Mouse (Mus musculus): ENCODE measurements around the gene Ccdc13. TPM values are rescaled to one million over a fixed set of nuclear protein-coding genes. Genes with fewer than 3 reads are reported as not detected.

The Ccdc13 gene
- total and polyA plus RNA-seq, 3 experiments: 0.25 TPM; not detected in 2

DNA sequence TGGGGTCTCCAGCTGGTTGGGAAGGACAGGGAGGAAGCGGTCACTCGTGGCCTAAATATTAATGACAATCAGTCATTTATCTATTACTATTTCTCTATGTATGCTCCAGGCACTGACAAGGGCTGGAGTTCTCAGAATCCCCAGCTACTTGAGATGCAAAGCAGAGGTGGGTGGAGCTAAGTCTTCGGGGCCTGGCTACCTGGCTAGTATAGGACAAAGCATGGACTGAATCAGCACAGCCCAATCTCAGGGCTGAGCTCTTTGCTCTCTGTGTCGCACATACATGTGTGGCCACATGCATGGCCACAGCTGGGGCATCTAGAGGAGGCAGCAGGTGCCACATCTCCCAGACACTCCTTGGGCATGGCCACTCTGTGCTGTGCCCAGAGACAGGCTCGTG, 18.5 kb downstream of the Ccdc13 start:
- DNase-seq (ENCODE audit: extremely low read depth): no peak
- peaks cover 64% of the 10 kb centered on the region for H3K27me3 ChIP-seq (replicated peaks)
- H3K36me3 ChIP-seq (replicated peaks in 1 of 2; ENCODE audit: control insufficient read depth in 1 of 2, insufficient read depth in 1 of 2, low read length in 1 of 2): no peaks in the 10 kb centered on the region
- no peak overlapping the region for H3K4me3 ChIP-seq (replicated peaks in 1 of 3; ENCODE audit: low read depth in 2 of 3, low read length in 2 of 3, poor library complexity in 1 of 3)
- H3K27ac ChIP-seq (ENCODE audit: insufficient read depth, low read depth): no peak overlapping the region
- no peaks in the 10 kb centered on the region for H3K9me3 ChIP-seq (replicated peaks; ENCODE audit: low read length)
- no peak overlapping the region for H3K9ac ChIP-seq (ENCODE audit: insufficient read depth, low read depth)
- no peaks in the 10 kb centered on the region for H3K79me2 ChIP-seq (replicated peaks; ENCODE audit: control insufficient read depth, extremely low read depth, insufficient read depth, poor library complexity, severe bottlenecking)
- H3K4me1 ChIP-seq (ENCODE audit: control insufficient read depth in 1 of 2, insufficient read depth in 2 of 2): 0 out of 4 replicates have a peak, but pooled peaks cover 0 to 2% of the 10 kb centered on the region in 2 experiments
- no peak overlapping the region for H3K4me2 ChIP-seq (ENCODE audit: insufficient read depth, low read depth, poor library complexity, severe bottlenecking)
- in situ Hi-C loops (cut with MboI; ENCODE audit: low pct_ligation_motif_present, low pct_unique_long_range_greater_than_20kb, low sequenced_read_pairs) (no loop called here), dilution Hi-C loops (cut with MboI; ENCODE audit: extremely low pct_ligation_motif_present, extremely low pct_unique_long_range_greater_than_20kb, low sequenced_read_pairs) (no loop called here)
- TF ChIP-seq ZMIZ1 (IDR thresholded peaks at IDR 0.05; ENCODE audit: low read depth, low read length) (no peak), MXI1 (IDR thresholded peaks at IDR 0.05; ENCODE audit: low read depth, low read length) (no peak), IRF4 (IDR thresholded peaks at IDR 0.05; ENCODE audit: low read depth, low read length) (no peak), ZKSCAN1 (IDR thresholded peaks at IDR 0.05; ENCODE audit: borderline replicate concordance, low read depth, low read length) (no peak), ZC3H11A (IDR thresholded peaks at IDR 0.05; ENCODE audit: low read depth, low read length) (no peak)

DNA sequence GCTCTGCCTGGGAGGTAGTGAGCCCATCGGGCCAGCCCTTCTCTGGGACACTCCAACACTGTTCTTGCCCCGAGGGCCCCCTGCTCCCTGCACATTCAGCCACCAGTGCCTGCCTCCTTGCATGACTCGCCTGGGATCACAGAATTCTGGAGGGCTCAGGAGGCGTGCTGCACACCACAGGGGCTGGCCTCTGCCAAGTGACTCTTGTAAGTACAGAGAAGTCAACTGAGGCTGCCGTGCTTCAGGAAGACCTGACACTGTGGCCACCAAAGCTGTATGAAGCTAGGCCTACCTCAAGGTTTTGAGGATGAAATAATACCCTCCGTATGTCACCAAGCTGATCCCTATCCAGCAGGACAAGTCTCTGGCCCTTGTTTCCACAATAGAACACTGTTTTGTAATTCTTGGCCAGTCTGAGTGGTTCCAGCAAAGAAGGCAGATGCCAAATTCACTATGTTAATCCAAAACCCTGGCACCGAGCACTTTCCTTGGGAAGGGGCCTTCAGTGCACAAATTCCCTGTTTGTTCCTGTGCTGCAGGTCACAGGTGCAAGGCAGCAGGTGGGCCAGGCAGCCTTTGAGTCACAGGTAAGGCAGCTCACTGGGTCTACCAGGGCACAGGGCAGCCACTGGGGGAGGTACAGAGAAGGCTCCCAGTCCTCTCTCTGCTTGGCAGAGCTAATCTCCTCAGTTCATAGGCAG, 19.3 kb downstream of the Ccdc13 start:
- Histone ChIP-seq H3K4me3 (replicated peaks in 1 of 3; ENCODE audit: low read depth in 2 of 3, low read length in 2 of 3, poor library complexity in 1 of 3) (no peak overlapping the region), H3K36me3 (replicated peaks in 1 of 2; ENCODE audit: control insufficient read depth in 1 of 2, insufficient read depth in 1 of 2, low read length in 1 of 2) (no peaks in the 10 kb centered on the region), H3K4me2 (ENCODE audit: insufficient read depth, low read depth, poor library complexity, severe bottlenecking) (no peak overlapping the region), H3K9me3 (replicated peaks; ENCODE audit: low read length) (no peaks in the 10 kb centered on the region), H3K9ac (ENCODE audit: insufficient read depth, low read depth) (no peak overlapping the region), H3K27ac (ENCODE audit: insufficient read depth, low read depth) (no peak overlapping the region), H3K4me1 (ENCODE audit: control insufficient read depth in 1 of 2, insufficient read depth in 2 of 2) (0 out of 4 replicates have a peak, but pooled peaks cover 0 to 2% of the 10 kb centered on the region in 2 experiments), H3K27me3 (replicated peaks) (peaks cover 71% of the 10 kb centered on the region), H3K79me2 (replicated peaks; ENCODE audit: control insufficient read depth, extremely low read depth, insufficient read depth, poor library complexity, severe bottlenecking) (no peaks in the 10 kb centered on the region)
- dilution Hi-C loops (cut with MboI; ENCODE audit: extremely low pct_ligation_motif_present, extremely low pct_unique_long_range_greater_than_20kb, low sequenced_read_pairs) (no loop called here), in situ Hi-C loops (cut with MboI; ENCODE audit: low pct_ligation_motif_present, low pct_unique_long_range_greater_than_20kb, low sequenced_read_pairs) (no loop called here)
- DNase-seq (ENCODE audit: extremely low read depth): no peak
- TF ChIP-seq POLR2AphosphoS2 (IDR thresholded peaks at IDR 0.05; ENCODE audit: low read depth, low read length) (no peak), JUN (IDR thresholded peaks at IDR 0.05; ENCODE audit: insufficient read depth, low read depth, low read length) (no peak), ELF1 (IDR thresholded peaks at IDR 0.05; ENCODE audit: low read depth, low read length) (no peak)

DNA sequence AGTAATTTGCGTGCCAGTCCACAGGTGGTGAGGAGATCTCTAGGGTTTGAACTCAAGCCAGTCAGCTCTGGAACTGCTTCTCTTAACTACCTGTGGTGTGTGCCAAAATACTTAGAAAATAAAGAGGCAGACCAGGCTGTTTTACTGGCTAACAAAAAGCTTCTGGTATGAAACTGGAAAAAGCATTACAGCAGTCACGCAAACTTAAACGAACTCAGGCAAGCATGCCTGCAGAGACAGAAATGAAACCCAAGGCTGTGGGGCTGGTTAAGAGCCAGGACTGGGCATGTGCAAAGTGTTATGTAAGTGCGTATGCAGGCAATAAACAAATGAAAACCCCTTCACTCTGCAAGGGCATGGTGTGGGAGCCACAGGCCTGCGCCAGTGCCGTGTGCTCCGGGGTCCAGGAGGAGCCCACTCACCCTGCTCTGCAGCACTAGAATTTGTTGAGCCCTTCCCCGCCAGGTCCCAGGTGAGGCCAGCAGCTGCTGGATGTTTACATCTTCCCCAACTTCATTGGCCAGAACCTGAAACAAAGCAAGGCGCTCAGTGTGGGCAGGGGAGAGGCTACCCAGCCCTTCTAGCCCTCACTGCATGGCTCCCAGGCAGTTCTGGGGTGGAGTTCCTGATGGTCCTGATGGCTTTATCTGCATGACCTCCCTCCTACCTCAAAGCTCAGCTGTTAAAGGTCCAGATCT, 20.0 kb downstream of the Ccdc13 start:
- DNase-seq (ENCODE audit: extremely low read depth): no peak
- H3K9me3 ChIP-seq (replicated peaks; ENCODE audit: low read length): no peaks in the 10 kb centered on the region
- H3K9ac ChIP-seq (ENCODE audit: insufficient read depth, low read depth): no peak overlapping the region
- no peak overlapping the region for H3K4me3 ChIP-seq (replicated peaks in 1 of 3; ENCODE audit: low read depth in 2 of 3, low read length in 2 of 3, poor library complexity in 1 of 3)
- TF ChIP-seq POLR2A (IDR thresholded peaks at IDR 0.05; ENCODE audit: low read depth, low read length) (no peak), CHD1 (IDR thresholded peaks at IDR 0.05; ENCODE audit: low read depth, low read length) (no peak), E2F4 (IDR thresholded peaks at IDR 0.05; ENCODE audit: insufficient replicate concordance, low read depth, low read length) (no peak), GABPA (IDR thresholded peaks at IDR 0.05; ENCODE audit: insufficient replicate concordance, low read depth, low read length) (no peak), MAX (IDR thresholded peaks at IDR 0.05; ENCODE audit: low read length) (no peak), ZC3H11A (IDR thresholded peaks at IDR 0.05; ENCODE audit: low read depth, low read length) (no peak), ELF1 (IDR thresholded peaks at IDR 0.05; ENCODE audit: low read depth, low read length) (no peak), HCFC1 (IDR thresholded peaks at IDR 0.05; ENCODE audit: low read depth, low read length) (no peak)
- 0 out of 4 replicates have a peak, but pooled peaks cover 0 to 2% of the 10 kb centered on the region in 2 experiments for H3K4me1 ChIP-seq (ENCODE audit: control insufficient read depth in 1 of 2, insufficient read depth in 2 of 2)
- H3K36me3 ChIP-seq (replicated peaks in 1 of 2; ENCODE audit: control insufficient read depth in 1 of 2, insufficient read depth in 1 of 2, low read length in 1 of 2): no peaks in the 10 kb centered on the region
- H3K79me2 ChIP-seq (replicated peaks; ENCODE audit: control insufficient read depth, extremely low read depth, insufficient read depth, poor library complexity, severe bottlenecking): no peaks in the 10 kb centered on the region
- H3K27me3 ChIP-seq (replicated peaks): peaks cover 73% of the 10 kb centered on the region
- dilution Hi-C loops (cut with MboI; ENCODE audit: extremely low pct_ligation_motif_present, extremely low pct_unique_long_range_greater_than_20kb, low sequenced_read_pairs) (no loop called here), in situ Hi-C loops (cut with MboI; ENCODE audit: low pct_ligation_motif_present, low pct_unique_long_range_greater_than_20kb, low sequenced_read_pairs) (no loop called here)
- no peak overlapping the region for H3K27ac ChIP-seq (ENCODE audit: insufficient read depth, low read depth)
- H3K4me2 ChIP-seq (ENCODE audit: insufficient read depth, low read depth, poor library complexity, severe bottlenecking): no peak overlapping the region
